Mouse (Mus musculus) T-helper 2 cell (primary cell): ENCODE results near the gene Srebf1.

ENCODE experiments used
- in situ Hi-C: fragments of 300-600 bp; cut with MboI, MseI; formaldehyde crosslinking; loops from one replicate; pipeline ENCODE4 v1.15.1; 2025; ENCODE audit warnings: high pct_unique_total_duplicates

Gene Srebf1

DNA sequence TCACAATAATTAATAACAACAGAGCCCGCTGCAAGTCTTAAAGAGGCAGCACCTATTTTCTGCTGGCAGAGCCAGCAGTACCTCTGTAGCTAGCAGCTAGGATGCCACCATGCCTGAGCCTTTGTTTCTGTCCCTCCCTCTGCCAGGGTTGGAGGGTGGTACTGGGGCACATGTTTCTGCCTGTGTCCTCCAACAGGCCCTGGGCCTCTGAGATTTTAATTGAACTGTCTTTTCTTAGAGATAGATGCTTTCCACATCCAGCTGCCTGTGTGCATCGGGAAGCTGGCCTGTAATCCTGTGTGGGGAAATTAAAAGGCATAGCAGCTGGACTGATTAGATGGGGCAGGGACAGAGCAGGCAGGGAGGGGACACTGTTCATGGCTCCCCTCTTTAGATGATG is 39.6 kb downstream of the Srebf1 start:
- in situ Hi-C loops, result no loop called here

DNA sequence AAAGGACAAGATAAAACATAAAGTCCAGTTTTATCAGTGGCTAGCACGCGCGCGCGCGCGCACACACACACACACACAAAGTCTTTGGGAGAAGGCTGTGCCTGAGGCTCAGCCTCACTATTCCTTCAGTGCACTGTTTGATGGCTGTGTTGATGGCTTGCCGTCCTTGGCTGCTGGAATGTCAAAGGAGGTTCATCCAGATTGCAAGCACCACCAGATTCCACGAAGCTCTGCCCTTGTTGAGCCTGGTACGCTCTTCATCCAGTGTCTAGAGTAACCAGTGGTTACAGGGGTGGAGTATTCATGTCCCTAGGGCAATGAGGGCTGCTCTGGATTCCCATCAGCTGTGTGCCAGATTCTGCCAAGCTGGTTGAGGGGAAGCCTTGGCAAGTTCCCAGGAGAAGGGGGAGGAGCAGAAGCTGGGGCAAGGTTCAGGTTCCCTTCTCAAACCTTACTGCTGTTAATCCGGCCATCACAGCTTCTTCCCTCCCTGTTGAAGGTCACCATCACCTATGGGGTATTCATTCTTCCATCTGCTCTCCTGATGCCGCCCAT is 40.2 kb downstream of the Srebf1 start:
- in situ Hi-C loops, result no loop called here

DNA sequence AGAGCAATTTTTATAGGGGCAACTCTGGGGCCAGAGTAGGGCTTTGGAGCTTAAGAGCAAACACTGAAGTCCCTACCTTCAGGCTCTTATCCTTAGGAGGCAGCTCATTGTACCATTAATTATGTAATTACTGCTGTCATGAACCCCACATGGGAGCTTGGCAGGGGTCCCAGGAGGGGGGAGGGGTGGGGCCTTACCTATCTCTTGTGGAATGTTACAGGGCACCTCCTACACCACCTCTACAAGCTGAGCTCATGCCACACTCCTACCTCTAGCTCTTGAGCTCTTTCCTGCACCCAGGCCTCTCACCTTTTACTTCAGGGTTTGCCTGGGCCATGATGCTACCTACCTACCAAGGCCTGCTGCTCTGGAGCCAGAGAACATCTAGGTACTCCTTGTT is 43.9 kb downstream of the Srebf1 start:
- in situ Hi-C loops, result no loop called here

DNA sequence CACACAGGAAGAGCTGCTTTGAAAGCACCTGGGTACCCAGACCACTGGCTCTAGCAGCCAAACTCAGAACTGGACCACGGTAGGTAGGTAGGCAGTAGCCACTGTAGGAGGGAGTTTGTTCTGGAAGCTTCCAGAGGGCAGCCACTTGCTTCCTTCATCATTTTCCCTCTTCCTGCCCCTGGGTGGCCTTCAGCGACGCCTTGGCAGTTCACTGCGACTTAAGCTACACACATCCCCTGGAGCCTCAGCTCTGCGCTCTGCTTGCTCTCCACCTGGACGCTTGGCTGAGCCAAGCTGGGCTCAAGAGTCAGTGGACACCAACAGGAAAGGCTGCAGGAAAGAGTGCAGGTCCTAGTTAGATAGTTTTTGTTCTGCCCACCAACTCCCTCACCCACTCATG is 44.4 kb downstream of the Srebf1 start:
- in situ Hi-C loops, result no loop called here

DNA sequence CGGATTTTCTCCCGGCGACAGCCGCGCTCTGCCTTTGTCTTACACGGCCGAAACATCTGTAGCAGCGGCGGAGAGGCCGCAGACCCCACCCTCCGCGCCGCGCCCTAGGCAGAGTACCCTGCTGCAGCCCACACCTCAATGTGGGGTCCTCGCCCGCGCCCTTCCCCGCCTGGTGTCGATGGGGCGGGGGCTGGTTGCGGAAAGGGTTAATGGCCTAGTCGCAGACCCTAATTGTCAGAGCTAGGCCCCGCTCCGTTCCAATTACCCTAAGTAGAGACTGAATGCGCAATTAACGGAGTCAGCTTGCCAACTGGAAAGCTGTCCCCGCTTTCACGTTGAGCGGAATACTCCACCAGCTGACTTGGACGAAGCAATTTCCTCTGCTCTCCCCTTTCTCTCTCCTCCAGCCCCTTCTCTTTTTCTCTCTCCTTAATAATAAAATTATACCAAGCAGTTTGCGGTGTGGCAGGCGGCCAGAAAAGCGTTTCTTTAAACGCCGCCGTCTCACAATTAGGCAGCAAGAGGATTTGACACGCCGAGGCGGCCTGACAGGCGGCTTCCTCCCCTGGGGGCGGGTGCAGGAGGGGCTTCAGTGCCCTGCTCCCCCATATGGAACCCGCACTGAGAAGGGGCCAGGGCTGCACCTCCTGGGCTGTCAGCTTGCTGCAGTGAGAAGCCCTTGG is 45.3 kb downstream of the Srebf1 start:
- in situ Hi-C loops, result no loop called here

DNA sequence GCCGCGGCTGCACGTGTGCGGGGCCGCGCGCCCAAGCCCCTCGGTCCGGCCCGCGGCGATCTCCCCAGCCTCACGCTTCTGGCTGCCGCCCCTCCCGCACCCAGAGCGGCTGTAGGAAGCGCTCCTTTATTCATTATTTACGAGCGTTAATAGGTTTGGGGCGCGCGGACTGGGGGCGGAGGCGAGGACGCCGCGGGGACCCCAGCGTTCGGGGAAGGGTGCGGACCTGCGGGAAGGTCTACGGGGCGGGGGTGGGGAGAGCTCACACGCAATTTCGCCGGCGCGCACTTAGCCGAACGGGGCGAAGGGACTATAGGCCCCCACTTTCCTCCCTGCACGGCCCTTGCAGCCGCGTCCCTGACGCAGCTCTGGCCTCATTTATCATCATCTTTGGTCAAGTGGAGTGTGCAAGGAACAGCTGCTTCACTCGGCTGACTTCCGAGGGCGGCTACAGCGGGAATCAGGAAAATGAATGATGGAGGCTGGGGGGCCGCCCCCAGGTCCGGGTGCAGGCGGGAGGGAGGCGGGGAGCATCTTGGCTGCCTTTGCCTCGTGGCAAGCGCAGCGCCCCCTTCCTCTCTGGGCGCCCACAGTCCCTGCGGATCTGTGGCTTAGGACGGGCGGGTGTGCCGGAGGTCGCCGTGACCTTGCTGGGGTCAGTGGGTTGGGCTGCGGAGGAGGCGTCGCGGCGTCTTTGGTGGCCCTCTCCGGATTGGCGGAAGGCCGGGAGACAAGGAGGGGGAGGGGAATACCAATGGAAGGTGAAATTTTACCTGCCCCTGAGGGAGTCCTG is 46.0 kb downstream of the Srebf1 start:
- in situ Hi-C loops, result no loop called here

DNA sequence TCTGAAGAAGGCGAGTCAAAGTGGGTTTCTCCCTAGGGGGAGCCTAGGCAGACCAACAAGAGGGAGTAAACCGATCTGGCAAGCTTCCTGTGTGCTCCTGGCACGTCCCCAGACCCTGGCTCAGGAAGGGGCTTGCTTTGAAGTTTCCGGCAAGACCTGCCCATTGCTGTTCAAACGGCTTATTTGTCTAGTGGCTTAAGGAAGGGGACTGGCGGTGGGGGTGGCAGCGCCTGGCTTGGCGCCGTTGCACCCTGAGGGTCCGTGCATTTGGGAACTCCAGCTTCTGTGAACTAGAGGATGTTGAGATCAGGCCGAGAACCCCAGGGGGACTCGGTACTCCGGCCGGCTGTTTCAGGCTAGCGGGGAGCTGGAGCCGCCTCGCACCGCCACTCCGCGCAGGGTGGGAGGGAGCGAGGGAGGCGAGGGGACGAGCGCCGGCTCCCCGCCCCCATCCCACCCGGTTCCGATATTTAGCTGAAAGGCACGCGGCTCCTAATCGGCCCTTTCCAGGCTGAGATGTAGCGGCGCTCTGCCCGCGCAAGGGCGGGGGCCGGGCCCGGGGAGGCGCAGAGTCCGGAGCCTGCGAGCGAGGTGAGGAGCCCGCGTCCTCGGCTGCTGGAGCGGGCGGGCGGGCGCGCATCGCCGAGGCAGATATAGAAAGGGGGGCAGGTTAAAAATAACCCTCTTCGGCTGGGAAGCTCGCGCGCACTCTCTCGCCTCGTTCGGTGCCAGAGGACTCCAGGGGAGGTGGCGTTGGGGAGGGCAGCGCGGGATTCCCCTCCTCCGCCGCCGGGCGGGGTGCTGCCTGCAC is 46.8 kb downstream of the Srebf1 start:
- in situ Hi-C loops, result no loop called here

DNA sequence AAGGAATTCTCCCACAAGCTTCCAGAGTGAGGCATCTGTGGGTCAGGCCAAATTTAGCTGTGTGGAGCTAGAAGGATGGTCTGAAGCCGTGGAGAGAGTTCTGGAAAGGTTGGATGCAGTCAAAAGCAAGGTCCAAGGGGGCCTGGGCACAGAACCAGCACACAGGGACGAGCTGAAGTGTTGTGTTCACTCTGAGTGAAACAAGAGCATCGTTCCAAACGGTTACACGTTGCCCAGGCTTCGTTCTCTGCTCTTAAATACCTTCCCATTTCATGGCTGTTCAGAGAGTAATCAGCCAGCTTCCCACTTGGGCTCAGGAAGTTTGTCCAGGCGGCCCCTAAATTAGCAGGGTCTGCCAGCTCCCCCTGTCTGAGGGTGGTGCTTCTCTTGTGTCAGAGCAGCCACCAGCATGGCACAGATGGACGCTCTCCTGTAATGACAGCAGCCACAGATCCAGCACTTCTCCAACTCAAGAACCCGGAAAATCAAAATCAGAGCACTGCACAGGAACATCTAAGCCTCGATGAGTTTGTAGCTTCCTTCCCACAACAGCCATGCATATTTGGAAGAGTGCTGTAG is 48.7 kb downstream of the Srebf1 start:
- in situ Hi-C loops, result loop anchor here (5.0 kb wide), 1 partner anchor 56 kb away; no protein-coding TSS in a partner anchor

DNA sequence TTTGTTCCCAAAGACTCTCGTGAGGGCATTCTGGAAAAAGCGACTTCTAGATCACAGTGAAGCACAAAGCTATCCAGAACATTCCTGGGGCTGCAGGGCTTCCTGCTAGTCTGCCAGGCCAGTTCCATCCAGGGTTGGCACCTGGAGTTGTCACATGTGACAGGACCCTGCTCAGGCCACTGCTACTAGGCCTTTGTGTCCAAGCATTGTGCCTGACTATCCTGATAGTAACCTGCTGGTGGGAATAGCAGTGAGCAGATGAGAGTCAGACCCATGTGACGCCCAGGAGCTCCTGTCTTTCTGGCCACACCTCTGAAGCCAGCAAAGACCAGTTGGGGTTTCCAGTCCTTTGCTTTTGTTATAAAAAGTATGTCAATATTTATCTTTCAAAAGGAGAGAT is 50.3 kb downstream of the Srebf1 start:
- in situ Hi-C loops, result loop anchor here (5.0 kb wide), 1 partner anchor 55 kb away; no protein-coding TSS in a partner anchor

DNA sequence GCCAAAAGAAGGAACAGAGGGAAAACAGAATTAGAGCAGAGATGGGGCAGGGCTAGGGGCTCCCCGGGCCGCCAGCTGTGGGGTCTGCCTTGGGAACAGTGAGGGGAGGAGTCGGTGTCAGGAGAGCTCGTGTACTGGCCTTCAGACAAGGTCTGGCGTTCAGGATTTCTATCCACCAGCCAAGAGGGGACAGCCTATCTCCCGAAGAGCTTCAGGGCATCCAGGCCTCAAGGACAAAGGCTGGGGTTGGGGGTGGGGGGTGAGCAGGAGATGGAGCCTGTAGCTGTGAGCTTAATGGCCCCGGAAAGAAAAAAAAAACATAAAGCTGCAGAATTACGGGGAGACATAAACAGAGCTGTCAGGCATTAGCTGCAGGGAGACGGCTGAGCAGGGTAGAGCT is 53.6 kb downstream of the Srebf1 start:
- in situ Hi-C loops, result no loop called here

DNA sequence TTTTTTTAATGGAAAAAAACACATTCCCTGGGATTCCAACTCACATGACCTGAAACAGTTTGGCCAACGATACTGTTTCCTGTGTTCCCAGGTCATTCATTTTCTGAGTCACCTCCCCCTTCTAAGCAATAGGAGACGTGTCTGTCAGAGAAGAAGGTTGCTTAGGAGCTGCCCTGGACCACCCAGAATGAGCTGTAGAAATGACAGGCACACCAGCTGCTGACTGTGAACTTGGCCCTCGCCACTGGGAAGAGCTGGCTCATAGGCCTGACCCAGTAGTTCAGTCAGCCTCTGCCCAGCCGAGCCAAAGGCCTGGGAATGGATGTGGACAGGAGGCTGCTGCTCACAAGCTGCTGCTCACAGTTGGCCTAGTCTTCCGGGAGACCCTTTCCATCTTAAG is 57.3 kb downstream of the Srebf1 start:
- in situ Hi-C loops, result no loop called here

DNA sequence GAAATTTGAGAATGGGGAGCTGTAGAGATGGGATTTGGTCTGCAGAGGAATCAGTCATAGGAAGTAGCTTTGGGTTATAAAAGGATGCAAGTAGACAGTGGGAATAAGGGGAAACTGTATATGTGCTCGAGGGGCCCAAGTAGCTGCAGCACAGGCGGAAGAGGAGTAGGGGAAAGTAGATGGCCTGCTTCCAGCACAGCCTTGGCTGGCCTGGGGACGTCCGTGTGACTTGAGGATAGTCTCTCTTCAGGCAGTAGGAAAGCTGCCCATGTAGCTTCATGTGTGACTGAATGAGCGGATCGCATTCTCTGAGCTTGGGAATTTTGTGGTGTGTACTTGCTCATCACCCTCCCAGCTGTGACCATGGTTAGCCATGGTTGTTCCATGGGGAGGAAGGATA is 57.9 kb downstream of the Srebf1 start:
- in situ Hi-C loops, result no loop called here

DNA sequence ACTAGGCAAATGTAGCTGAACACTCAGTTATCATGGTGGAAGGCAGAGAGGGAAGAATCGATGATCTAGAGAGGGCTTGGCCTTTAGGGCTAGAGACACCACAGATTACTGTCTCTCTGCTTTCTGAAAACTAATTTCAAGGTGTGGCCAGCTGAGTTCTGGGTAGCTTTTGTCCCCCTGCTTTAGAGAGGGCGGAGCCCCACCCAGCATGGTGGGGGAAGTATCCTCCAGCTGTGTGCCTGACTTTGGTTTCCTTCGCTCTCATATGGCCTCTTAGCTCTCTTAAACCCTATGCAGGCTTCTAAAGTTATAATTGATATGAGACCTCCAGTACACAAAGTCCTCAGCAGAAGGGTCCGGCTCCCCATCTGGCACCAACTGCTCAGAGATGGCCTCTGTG is 59.0 kb downstream of the Srebf1 start:
- in situ Hi-C loops, result no loop called here

DNA sequence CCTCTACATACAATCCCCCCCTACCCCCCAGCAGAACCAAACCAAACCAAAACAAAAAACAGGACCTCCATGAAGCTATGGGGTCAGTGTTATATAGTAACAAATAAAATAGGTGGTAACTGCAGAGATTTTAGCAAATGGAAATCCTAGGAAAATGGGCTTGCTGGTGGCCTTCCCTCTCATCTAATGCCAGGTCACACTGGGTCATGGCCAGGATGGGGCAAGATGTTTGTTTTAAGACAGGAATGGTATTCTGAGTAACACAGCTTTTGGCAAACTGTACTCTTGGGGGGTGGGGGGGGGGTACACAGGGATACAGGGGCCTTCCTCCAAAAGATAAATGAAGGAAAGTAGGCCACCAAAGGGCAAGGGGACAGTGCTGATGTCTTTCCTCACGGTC is 59.8 kb downstream of the Srebf1 start:
- in situ Hi-C loops, result no loop called here

DNA sequence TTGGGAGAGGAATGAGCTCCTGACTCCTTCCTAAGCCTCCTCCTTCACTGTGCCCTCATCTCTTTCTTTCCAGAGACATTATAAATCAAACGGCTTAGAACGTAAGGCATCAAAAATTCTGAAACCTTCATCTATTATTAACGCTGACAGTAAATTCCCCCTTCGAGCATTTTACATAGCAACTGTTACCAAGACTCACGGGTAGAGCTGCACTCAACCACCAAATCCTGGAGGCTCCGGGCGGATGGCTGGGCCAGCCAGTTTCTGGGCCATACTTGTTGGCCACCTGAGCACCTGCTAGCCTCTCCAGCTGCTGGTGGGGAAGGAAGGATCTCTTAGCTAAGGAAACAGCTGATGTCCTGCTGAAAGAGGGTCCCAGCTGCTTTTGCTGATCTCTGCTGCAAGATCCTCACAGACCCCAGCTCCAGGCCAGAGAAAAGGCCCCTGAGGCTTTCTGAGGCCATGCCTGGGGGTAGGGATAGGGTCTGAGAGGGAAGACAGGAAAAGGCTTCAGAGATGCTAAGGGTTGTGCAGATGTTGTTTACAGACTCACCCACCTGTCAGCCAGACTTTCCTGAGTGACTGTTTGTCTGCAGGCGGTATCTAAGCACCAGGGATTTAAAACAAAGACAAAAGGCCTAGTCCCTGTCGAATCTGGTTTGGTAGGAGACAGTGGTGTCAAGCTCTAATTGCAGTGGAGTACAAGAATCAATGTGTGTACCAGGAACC is 61.1 kb downstream of the Srebf1 start:
- in situ Hi-C loops, result no loop called here

DNA sequence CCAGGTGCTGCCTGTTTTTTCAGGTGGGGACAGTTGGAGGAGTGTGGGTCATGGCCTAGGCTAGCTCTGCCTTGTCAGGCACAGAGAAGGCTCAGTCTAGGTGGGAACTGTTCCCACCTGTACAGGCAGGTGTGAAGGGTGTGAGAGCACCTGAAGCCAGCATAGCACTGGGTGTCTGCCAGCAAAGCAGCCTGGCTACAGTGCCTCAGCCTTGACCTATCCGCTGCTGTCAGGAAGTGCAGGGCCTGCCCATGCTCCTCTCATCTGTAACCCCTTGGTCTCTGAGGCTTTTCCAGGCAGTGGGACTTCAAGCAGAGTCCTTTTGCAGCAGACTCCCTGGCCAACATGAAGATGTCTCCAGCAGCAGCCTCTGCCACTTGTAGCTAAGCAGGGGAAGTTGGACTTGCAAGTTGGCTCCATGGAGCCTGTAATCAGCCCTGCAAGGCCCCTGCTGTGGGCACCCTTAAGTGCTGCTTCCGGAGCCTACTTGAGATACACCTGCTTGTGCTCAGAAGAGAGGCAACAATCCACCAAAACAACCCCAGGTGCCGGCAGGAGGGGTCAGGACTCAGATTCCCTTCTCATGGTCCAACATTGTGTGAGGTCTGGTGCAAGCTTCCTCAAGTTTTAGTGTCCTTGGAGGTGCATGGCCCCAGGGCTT is 61.8 kb downstream of the Srebf1 start:
- in situ Hi-C loops, result no loop called here

DNA sequence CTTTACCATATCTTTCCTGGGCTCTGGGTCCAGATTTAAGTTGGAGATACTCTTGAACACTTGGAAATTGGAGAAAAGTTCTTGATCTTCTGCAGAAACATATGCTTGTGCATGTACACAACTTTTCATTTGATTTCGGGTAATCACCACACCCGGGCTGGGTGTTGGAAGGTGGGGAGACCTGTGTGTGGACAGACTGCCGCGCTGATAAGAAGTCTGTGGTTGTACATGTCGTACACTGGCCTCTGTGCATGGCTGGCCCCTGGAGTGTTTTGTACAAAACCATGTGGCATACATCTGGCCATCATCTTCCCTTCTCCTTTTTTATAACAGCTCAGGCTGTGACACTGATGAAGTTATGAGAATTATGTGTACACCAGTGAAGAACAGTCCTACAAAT is 62.4 kb downstream of the Srebf1 start:
- in situ Hi-C loops, result no loop called here

DNA sequence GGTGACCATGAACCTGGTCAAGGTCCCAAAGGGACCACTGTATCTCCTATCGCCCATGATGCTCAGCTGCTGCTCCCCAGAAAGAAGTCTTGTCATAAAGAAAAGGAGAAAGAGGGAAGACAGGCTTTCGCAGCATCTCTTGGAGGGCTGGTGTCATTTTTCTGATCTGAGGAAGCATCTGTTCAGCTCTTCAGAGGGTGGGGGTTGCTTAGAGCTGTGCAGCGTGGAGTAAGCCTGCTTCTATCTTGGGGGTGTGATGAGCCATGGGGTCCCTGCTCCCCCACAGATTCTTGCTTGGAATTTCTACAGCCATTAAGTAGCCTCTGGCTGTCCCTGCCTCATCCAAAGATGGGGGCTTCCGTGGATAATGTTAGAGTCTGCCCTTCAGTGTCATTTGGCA is 64.1 kb downstream of the Srebf1 start:
- in situ Hi-C loops, result no loop called here

DNA sequence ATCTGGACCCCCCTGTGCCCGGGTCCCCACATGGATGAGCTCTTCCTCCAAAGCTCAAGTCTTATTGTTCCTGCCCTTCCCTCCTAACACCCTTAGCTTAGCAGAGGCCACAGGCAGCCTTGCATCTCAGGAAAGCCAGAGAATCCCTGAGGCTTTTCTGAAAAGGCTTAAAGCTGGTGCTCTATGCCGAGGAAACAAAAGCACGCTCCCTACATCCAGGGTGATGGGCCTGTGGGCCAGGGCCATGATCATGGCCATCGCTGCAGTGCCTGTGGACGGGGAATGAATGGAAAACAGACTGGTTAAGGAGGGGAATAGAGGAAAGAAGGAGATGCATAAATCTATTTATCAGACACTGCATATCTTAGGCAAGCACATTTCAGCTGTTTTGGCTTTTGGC is 66.7 kb downstream of the Srebf1 start:
- in situ Hi-C loops, result no loop called here

DNA sequence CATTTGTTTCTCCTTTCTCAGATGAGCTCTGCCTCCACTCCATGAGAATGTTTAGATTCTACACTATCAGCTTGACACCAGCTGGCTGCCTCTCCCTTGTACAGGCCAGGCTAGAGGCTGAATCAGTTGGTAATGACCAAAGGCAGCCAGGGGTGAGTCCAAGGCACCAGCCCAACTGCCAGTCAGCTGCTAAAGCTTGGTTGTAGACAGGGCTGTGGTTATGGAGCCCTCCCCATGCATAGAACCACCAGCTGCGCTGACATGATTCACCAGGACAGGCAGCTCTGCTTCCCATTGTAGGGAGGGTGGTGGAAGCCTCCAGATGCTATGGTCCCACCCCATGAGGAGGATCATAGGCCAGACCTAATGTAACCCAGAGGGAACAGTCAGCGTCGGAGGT is 68.4 kb downstream of the Srebf1 start:
- in situ Hi-C loops, result no loop called here

DNA sequence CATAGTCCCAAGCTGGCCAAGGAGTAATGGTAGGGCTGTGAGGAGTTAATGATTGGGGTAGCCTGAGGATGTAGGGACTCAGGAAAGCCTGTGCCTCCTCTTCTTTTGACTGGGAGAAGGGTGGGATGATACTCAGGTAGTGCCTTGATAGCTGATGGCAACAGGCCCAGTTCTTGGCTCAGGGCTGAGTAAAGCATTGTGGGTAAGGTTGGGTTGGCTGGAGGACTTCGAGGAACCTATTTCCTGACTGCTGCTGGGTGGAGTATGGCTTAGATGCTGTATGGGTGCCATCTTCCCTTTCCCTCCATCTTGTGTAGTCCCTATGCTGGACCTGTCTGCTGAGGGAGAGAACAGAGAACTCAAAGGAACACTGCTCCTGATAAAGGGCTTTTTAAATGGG is 70.0 kb downstream of the Srebf1 start:
- in situ Hi-C loops, result no loop called here
